Comparison of ENCODE assay signal across 12 mouse cellular contexts in the genomic region with DNA sequence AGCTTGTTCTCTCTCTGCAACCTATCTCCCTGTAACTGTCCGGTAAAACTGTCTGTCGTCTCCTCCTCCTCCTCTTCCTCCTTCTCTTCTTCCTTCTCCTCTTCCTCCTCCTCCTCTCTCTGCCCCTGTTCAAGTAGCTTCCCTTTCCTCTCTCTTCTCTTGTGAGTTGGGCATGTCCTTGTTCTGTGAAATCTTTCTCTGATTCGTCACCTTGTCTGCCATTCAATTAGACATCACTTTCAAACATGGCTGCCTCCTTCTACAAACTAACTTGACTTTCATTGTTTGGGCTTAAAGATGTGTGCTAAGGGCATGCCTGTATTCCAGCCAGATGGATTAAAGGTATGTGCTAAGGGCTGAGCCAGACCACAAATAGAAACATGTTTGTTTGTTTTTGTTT. TPM values are rescaled to one million over a fixed set of nuclear protein-coding genes. Genes with fewer than 3 reads are reported as not detected.
DNase-seq lines count a peak whose midpoint lies in the region; ATAC-seq lines count a peak whose summit lies in the region.
"Had no signal": no experiment of that assay in that cellular context is flagged by ENCODE, and none has a peak within 500 bp of the region (broad histone marks: within the 10 kb centered on the region; RNA-seq: fewer than 3 reads in every experiment).

No protein-coding gene starts in this region.

- H3K4me2 ChIP-seq in lung, embryonic 15.5 days, result 0 out of 2 replicates have a peak overlapping the region, but pooled peaks have one; percentile 56

- H3K9me3 ChIP-seq in heart, embryonic 10.5 days, result peaks cover 4% of the 10 kb centered on the region; the same call in 1 of the 2 replicates
- H3K9me3 ChIP-seq in lung, embryonic 15.5 days, result no peaks in the 10 kb centered on the region
- H3K9me3 ChIP-seq: hindbrain, embryonic 15.5 days; midbrain, embryonic 13.5 days had no signal

- no peak overlapping the region for H3K4me3 ChIP-seq in heart, embryonic 10.5 days
- no peak overlapping the region for H3K4me3 ChIP-seq in lung, embryonic 15.5 days

- intact Hi-C loops in heart, postnatal 36 days (cut with DNase I), result no loop called here

- H3K27me3 ChIP-seq in heart, embryonic 10.5 days (ENCODE audit: insufficient read depth, poor library complexity, severe bottlenecking), result no peaks in the 10 kb centered on the region
- H3K27me3 ChIP-seq in lung, embryonic 15.5 days, result no peaks in the 10 kb centered on the region
- H3K27me3 ChIP-seq: hindbrain, embryonic 15.5 days; midbrain, embryonic 13.5 days had no signal

- peaks cover 22% of the 10 kb centered on the region for H3K36me3 ChIP-seq in heart, embryonic 10.5 days
- no peaks in the 10 kb centered on the region for H3K36me3 ChIP-seq in lung, embryonic 15.5 days
- H3K36me3 ChIP-seq: hindbrain, embryonic 15.5 days had no signal

- H3K27ac ChIP-seq in heart, embryonic 10.5 days, result peak overlapping the region; percentile 52; the same call in 1 of the 2 replicates
- H3K27ac ChIP-seq in lung, embryonic 15.5 days, result no peak overlapping the region
- H3K27ac ChIP-seq: midbrain, embryonic 13.5 days had no signal

- no peak for DNase-seq in heart, embryonic 10.5 days (ENCODE audit: low spot score)
- no peak for DNase-seq in heart, postnatal 36 days
- DNase-seq in lung, postnatal 14 days, result no peak
- DNase-seq in NIH3T3 (ENCODE audit: low read depth), result peak; percentile 37
- DNase-seq in naive thymus-derived CD4-positive, alpha-beta T cell, adult 2 months (ENCODE audit: low read depth), result peak; percentile 29
- DNase-seq in urinary bladder, postnatal 25 days (ENCODE audit: low spot score), result no peak
- no peak for DNase-seq in thymus, postnatal 10 days (ENCODE audit: low spot score in 2 of 2)
- DNase-seq: heart, adult 18-20 months; thymus, postnatal 25 days had no signal

- H3K9ac ChIP-seq in lung, embryonic 15.5 days, result no peak overlapping the region
- H3K9ac ChIP-seq: hindbrain, embryonic 15.5 days had no signal

- H3K4me1 ChIP-seq in heart, embryonic 10.5 days, result peaks cover 22% of the 10 kb centered on the region; the same call in 1 of the 2 replicates
- H3K4me1 ChIP-seq in lung, embryonic 15.5 days, result peaks cover 23% of the 10 kb centered on the region; the same call in 1 of the 2 replicates

- no peak for ATAC-seq in lung, embryonic 15.5 days (ENCODE audit: borderline replicate concordance, extremely low read depth, low FRiP score, low TSS enrichment)
- ATAC-seq: midbrain, embryonic 13.5 days had no signal

- WGBS in heart, embryonic 10.5 days, result 72% methylated on average over 3 of the region's 3 CpGs
- 87% methylated on average over 3 of the region's 3 CpGs for WGBS in lung, embryonic 15.5 days

RNA-seq across cellular contexts. Expression of a gene that starts 1.5 kb away (rescaled TPM):
- polyA plus RNA-seq in heart, embryonic 10.5 days (2016; fragmentation: Nextera tagmentation; extraction: Ambion mirVana), result 10.1 and 12.5 TPM in 2 replicates
- 1 to 10 TPM; 4.7 to 4.8 TPM for total RNA-seq in heart, postnatal 36 days (2021)
- polyA plus RNA-seq in lung, embryonic 15.5 days (2015; fragmentation: Nextera tagmentation; extraction: Ambion mirVana), result 13.6 and 16.2 TPM in 2 replicates

Comparison
In these comparisons a context has a peak if more than half of its experiments do, and no peak if none do; other contexts are left out.
1. DNase-seq: peak in NIH3T3 (single experiment) and naive thymus-derived CD4-positive, alpha-beta T cell, adult 2 months (single experiment); none in heart, embryonic 10.5 days (single experiment), heart, postnatal 36 days (0 of 2), lung, postnatal 14 days (single experiment), urinary bladder, postnatal 25 days (single experiment) and thymus, postnatal 10 days (0 of 2).